Mouse (Mus musculus) lung, embryonic 14.5 days (tissue): ENCODE results near the gene Cnn2. TPM values are rescaled to one million over a fixed set of nuclear protein-coding genes. Genes with fewer than 3 reads are reported as not detected.

Source experiments
- ATAC-seq: fragments of 200-750 bp; cut with Nextera tagmentation; 2 replicates; pipeline ENCODE4 v1.8.0; 2017; ENCODE audit warnings: mild to moderate bottlenecking, moderate TSS enrichment, moderate library complexity; ENCODE audit not compliant: insufficient read depth
- DNase-seq: peaks from one replicate; pipeline ENCODE4 v3.0.0-alpha.2; 2015
- H3K27ac ChIP-seq: fragments of 300-500 bp; sonication (generic); 2 replicates; pipeline ENCODE4 v1.5.1; 2014; ENCODE audit warnings: low read depth, mild to moderate bottlenecking, moderate library complexity
- H3K27me3 ChIP-seq: fragments of 300-500 bp; sonication (generic); 2 replicates; pipeline ENCODE4 v1.6.1; 2014; ENCODE audit warnings: low read length, control low read depth; ENCODE audit not compliant: insufficient read depth
- H3K36me3 ChIP-seq: fragments of 300-500 bp; sonication (generic); 2 replicates; pipeline ENCODE4 v1.6.1; 2014; ENCODE audit warnings: control low read depth; ENCODE audit not compliant: insufficient read depth
- H3K4me1 ChIP-seq: fragments of 300-500 bp; sonication (generic); 2 replicates; pipeline ENCODE4 v1.6.1; 2014; ENCODE audit warnings: antibody characterized with exemption, control low read depth; ENCODE audit not compliant: insufficient read depth
- H3K4me2 ChIP-seq: fragments of 300-500 bp; sonication (generic); 2 replicates; pipeline ENCODE4 v1.6.1; 2014; ENCODE audit warnings: mild to moderate bottlenecking
- H3K4me3 ChIP-seq: fragments of 300-500 bp; sonication (generic); 2 replicates; pipeline ENCODE4 v1.5.1; 2014; ENCODE audit warnings: low read depth, low read length
- H3K9ac ChIP-seq: fragments of 300-500 bp; sonication (generic); 2 replicates; pipeline ENCODE4 v1.6.1; 2014
- H3K9me3 ChIP-seq: fragments of 300-500 bp; sonication (generic); 2 replicates; pipeline ENCODE4 v1.6.1; 2016; ENCODE audit warnings: low read depth, low read length, control low read depth
- CTCF ChIP-seq: IDR thresholded peaks from 2 replicates; pipeline ENCODE4 v1.5.1; 2016; ENCODE audit warnings: antibody characterized with exemption, low read depth
- WGBS: fragments of 180-500 bp; shearing (Covaris S2); extraction: QIAGEN DNeasy Blood & Tissue Kit; methylation state at CpG from one replicate; pipeline ENCODE4 v1.1.7; 2014; 5-methylcytosine and 5-hydroxymethylcytosine counted together
- polyA plus RNA-seq: library from polyadenylated mRNA; unstranded; fragments of >200 nt; fragmentation: Nextera tagmentation; extraction: Ambion mirVana; gene quantifications from 2 replicates; pipeline ENCODE4 v1.2.1, GENCODE M21; 2014

Gene Cnn2
- polyA plus RNA-seq, 1 experiment from 2014 or later, result 354 TPM

DNA sequence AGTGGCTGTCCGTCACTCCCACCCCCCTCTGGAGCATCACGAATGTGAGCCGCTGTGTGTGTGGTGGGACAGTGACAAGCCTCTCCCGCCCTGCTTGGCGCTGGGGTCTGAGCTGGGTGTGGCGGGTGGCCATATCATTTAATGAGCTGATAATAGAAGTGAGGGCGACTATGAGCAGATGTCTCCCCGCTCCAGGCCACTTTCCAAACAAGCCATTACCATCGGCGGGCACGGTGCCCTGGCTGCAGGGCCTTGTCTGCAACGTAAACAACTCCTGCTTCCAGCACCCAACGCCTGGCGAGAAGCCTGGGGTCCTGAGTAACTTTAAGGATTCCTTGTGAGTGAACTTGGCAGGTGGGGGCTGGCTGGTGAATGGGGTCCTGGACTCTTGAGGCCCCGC is 9.4 kb downstream of the Cnn2 start:
- Histone ChIP-seq H3K27ac (peak overlapping the region; percentile 43; the same call in 1 of the 2 replicates), H3K4me3 (peak overlapping the region; percentile 52), H3K4me2 (peak overlapping the region; percentile 87), H3K27me3 (peaks cover 10% of the 10 kb centered on the region; the same call in 1 of the 2 replicates), H3K36me3 (peaks cover 28% of the 10 kb centered on the region), H3K9ac (peak overlapping the region; percentile 34), H3K4me1 (peaks cover 8% of the 10 kb centered on the region; the same call in 1 of the 2 replicates), H3K9me3 (no peaks in the 10 kb centered on the region)
- 9% methylated on average over 15 of the region's 15 CpGs for WGBS
- no peak for TF ChIP-seq CTCF
- DNase-seq, result peak; percentile 76
- ATAC-seq, result peak; percentile 39; the same call in 1 of the 2 replicates

DNA sequence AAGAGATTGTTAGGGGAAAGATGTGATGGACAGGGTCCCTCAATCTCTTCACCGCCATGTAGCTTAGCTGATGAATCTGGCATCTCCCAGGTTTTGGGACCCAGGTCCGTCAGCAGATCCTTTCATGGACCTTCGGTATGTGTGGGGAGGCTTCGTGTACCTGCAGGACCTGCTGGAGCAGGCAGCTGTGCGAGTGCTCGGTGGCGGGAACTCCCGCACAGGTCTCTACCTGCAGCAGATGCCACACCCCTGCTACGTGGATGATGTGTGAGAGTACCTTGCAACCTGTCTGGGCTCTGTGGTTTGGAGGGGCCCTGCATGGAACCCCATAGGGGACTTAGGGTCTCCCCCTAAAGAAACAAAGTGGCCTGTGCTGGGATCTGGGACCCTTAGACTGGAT is 13.6 kb downstream of the Cnn2 start:
- H3K9me3 ChIP-seq, result no peaks in the 10 kb centered on the region
- H3K27ac ChIP-seq, result no peak overlapping the region
- H3K4me3 ChIP-seq, result no peak overlapping the region
- ATAC-seq, result no peak
- no peak for TF ChIP-seq CTCF
- no peak overlapping the region for H3K9ac ChIP-seq
- H3K27me3 ChIP-seq, result peaks cover 10% of the 10 kb centered on the region; the same call in 1 of the 2 replicates
- peaks cover 8% of the 10 kb centered on the region; the same call in 1 of the 2 replicates for H3K4me1 ChIP-seq
- no peaks in the 10 kb centered on the region for H3K36me3 ChIP-seq
- no peak for DNase-seq
- WGBS, result 65% methylated on average over 9 of the region's 9 CpGs
- H3K4me2 ChIP-seq, result no peak overlapping the region

DNA sequence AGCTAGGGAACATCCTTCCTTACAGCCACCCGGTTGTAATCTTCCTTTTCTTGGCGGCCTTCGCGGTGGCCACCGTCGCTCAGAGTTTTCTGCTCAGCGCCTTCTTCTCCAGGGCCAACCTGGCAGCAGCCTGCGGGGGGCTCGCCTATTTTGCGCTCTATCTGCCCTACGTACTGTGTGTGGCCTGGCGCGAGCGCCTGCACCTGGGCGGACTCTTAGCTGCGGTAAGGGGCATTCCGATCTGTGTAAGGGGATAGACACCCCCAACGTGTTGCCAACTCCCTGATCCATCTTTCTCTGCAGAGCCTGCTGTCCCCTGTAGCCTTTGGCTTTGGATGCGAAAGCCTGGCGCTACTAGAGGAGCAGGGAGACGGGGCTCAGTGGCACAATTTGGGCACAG is 14.4 kb downstream of the Cnn2 start:
- no peak for DNase-seq
- WGBS, result 27% methylated on average over 21 of the region's 21 CpGs
- peaks cover 4% of the 10 kb centered on the region; the same call in 1 of the 2 replicates for H3K4me1 ChIP-seq
- peaks cover 10% of the 10 kb centered on the region; the same call in 1 of the 2 replicates for H3K27me3 ChIP-seq
- no peak for ATAC-seq
- no peak overlapping the region for H3K4me2 ChIP-seq
- no peak for TF ChIP-seq CTCF
- H3K9me3 ChIP-seq, result no peaks in the 10 kb centered on the region
- no peaks in the 10 kb centered on the region for H3K36me3 ChIP-seq
- no peak overlapping the region for H3K4me3 ChIP-seq
- H3K9ac ChIP-seq, result no peak overlapping the region; the same call in 1 of the 2 replicates
- no peak overlapping the region for H3K27ac ChIP-seq

DNA sequence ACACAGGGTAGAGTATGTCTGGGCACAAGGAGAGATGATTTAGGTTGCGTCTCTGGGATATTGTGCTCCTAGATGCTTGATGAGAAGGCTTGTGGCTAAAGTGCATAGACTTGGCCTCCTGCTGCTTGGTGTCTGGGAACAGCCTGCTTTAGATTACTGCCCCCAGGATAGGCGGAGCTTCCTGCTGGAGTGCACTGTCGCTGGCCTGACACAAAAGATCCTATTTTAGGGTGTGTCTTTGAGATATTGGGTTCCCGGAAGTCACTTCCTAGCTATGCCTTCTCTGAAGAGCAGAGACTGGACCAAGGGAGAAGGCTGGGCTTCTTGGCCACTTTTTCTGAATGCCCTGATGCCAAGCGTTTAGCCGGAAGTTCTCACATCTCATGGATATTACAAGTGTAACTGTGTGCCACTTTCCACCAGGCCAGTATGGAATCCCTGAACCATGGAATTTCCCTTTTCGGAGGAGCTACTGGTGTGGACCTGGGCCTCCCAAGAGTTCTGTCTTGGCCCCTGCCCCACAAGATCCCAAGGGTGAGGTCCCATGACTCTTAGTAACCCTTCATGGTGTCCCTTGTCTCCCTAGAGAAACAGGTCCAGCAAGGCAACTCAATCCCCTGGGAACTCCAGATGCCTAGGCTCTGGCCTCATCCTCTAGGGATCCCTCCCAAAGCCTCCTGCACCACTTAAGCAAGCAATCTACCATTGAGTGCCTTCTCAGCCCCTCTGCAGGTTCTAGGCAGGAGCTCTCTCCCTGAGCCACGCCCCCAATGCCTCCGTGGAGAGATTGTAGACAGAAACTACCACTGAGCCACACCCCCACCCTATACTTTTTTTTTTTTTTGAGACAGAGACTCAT is 15.2 kb downstream of the Cnn2 start:
- H3K9ac ChIP-seq, result no peak overlapping the region
- H3K4me1 ChIP-seq, result no peaks in the 10 kb centered on the region
- H3K27ac ChIP-seq, result no peak overlapping the region
- 54% methylated on average over 9 of the region's 9 CpGs for WGBS
- DNase-seq (peak; percentile 24), ATAC-seq (no peak)
- TF ChIP-seq CTCF, result no peak
- no peaks in the 10 kb centered on the region for H3K9me3 ChIP-seq
- peaks cover 10% of the 10 kb centered on the region; the same call in 1 of the 2 replicates for H3K27me3 ChIP-seq
- H3K36me3 ChIP-seq, result no peaks in the 10 kb centered on the region
- H3K4me2 ChIP-seq, result no peak overlapping the region
- H3K4me3 ChIP-seq, result no peak overlapping the region

DNA sequence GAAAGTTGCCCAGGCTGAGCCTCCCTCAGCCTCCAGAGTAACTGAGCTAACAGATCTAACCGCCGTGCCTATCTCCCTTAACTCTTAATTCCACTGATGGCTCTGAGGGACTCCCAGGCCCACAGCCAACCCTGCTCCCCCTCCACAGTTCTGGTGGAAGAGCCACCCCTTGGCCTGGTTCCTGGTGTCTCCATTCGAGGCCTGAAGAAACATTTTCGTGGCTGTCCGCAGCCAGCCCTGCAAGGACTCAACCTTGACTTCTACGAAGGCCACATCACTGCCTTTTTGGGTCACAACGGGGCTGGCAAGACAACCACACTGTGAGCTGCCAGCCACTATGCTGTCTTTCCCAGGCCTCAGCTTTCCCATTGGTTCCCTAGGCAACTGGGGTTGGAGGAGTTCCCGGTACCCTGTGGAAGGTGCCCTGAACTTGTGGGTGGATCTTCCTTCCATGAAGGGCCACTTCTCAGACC is 15.9 kb downstream of the Cnn2 start:
- Histone ChIP-seq H3K9me3 (no peaks in the 10 kb centered on the region), H3K4me3 (no peak overlapping the region), H3K9ac (no peak overlapping the region), H3K36me3 (no peaks in the 10 kb centered on the region), H3K27me3 (peaks cover 10% of the 10 kb centered on the region; the same call in 1 of the 2 replicates), H3K4me1 (no peaks in the 10 kb centered on the region), H3K27ac (no peak overlapping the region), H3K4me2 (no peak overlapping the region)
- 78% methylated on average over 8 of the region's 8 CpGs for WGBS
- ATAC-seq (no peak), DNase-seq (no peak)
- TF ChIP-seq CTCF, result no peak

DNA sequence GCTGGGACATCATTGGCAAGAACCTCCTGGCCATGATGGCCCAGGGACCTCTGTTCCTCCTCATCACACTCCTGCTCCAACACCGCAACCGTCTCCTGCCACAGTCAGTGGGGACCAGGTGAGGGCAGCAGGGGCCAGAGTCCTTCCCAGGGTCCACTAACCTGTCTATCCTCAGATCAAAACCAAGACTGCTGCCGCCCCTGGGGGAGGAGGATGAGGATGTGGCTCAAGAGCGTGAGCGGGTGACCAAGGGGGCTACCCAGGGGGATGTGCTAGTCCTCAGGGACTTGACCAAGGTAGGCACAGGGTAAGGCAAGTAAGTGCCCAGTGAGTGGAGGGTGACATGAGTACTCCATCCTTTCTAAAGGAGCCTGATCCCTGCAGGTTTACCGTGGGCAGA is 23.4 kb downstream of the Cnn2 start:
- Histone ChIP-seq H3K27ac (no peak overlapping the region), H3K36me3 (0 out of 2 replicates have a peak, but pooled peaks cover 7% of the 10 kb centered on the region), H3K9me3 (peaks cover 9% of the 10 kb centered on the region; the same call in 1 of the 2 replicates), H3K27me3 (peaks cover 34% of the 10 kb centered on the region), H3K4me3 (no peak overlapping the region), H3K4me2 (no peak overlapping the region), H3K4me1 (no peaks in the 10 kb centered on the region; the same call in none of the 2 replicates), H3K9ac (no peak overlapping the region)
- TF ChIP-seq CTCF, result no peak
- ATAC-seq, result no peak
- no peak for DNase-seq
- 88% methylated on average over 6 of the region's 6 CpGs for whole genome bisulfite sequencing

DNA sequence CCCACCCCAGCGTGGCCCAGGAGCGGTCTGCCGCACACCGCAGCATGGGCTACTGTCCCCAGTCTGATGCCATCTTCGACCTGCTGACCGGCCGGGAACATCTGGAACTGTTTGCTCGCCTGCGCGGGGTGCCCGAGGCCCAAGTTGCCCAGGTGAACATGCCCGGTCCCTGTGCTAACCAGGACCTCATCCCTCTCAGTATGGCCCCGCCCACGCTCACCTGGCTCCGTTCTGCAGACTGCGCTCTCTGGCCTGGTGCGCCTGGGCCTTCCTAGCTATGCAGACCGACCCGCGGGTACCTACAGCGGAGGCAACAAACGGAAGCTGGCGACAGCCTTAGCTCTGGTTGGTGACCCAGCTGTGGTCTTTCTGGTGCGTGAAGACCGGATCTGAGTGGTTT is 25.2 kb downstream of the Cnn2 start:
- H3K9ac ChIP-seq, result no peak overlapping the region
- no peak for DNase-seq

More for the DNA sequence above, 25.2 kb downstream of the Cnn2 start:
- Histone ChIP-seq H3K4me3 (no peak overlapping the region), H3K27me3 (peaks cover 34% of the 10 kb centered on the region), H3K4me2 (no peak overlapping the region), H3K9me3 (peaks cover 9% of the 10 kb centered on the region; the same call in 1 of the 2 replicates), H3K4me1 (no peaks in the 10 kb centered on the region; the same call in none of the 2 replicates), H3K36me3 (0 out of 2 replicates have a peak, but pooled peaks cover 7% of the 10 kb centered on the region), H3K27ac (no peak overlapping the region)
- no peak for TF ChIP-seq CTCF
- ATAC-seq, result no peak
- WGBS, result 33% methylated on average over 25 of the region's 25 CpGs
